Mouse (Mus musculus) left cerebral cortex, postnatal 25 days (tissue): ENCODE data around the gene Vmn1r65. TPM values are rescaled to one million over a fixed set of nuclear protein-coding genes. Genes with fewer than 3 reads are reported as not detected.
"Not testable (repeated sequence)": the region's sequence is repeated elsewhere in the genome, so short reads cannot be mapped to it uniquely, and the experiment has no call there.

Experiments
- DNase-seq, 2 experiments: peaks; one replicate each; pipeline ENCODE4 v3.0.0; 2022; ENCODE audit warnings: low spot score in 2 of 2, mixed read lengths in 1 of 2
- intact Hi-C: fragments of 180-260 bp; cut with DNase I; formaldehyde crosslinking; loops from one replicate; pipeline ENCODE4 v1.15.1; 2025
- total RNA-seq, 2 experiments: library from RNA; stranded (reverse); gene quantifications; 2 replicates each; pipeline ENCODE4 v1.2.3; 2021

Vmn1r65 gene
- total RNA-seq, result not detected

- no peak for DNase-seq
- intact Hi-C loops, result no loop called here
Measured at GRCm38 (mm10) chr7:6010910-6011309, at the start of gene Vmn1r65. Gene Vmn1r65, minus strand, starts transcription at chr7:6011010.

GRCm38 (mm10) chr7:6044861-6045260 lies 34.1 kb upstream of the Vmn1r65 start, which contains the start of gene Nlrp4c:
Gene Nlrp4c, plus strand, starts transcription at chr7:6045161.
- DNase-seq, result no peak
- intact Hi-C loops, result no loop called here

- intact Hi-C loops, DNase-seq: not testable (repeated sequence)
Measured at GRCm38 (mm10) chr7:5982426-5982825, 28.4 kb downstream of the Vmn1r65 start.

- intact Hi-C loops, DNase-seq: not testable (repeated sequence)
Measured at GRCm38 (mm10) chr7:5972546-5972945, 38.3 kb downstream of the Vmn1r65 start.

Other genes with a start within 250 kb of the Vmn1r65 start
- gene Vmn1r63, start 205.6 kb downstream of the Vmn1r65 start, total RNA-seq, result not detected
- not detected for gene Vmn1r64, start 126.5 kb downstream of the Vmn1r65 start, total RNA-seq
- gene Nlrp4c, start 34.2 kb upstream of the Vmn1r65 start, total RNA-seq, result not detected
- gene Zfp787, start 145.0 kb upstream of the Vmn1r65 start, total RNA-seq, result 10 to 100 TPM; 25.1 to 27.3 TPM
- 10 to 100 TPM; 56.7 to 69.6 TPM for gene Zfp444, start 161.2 kb upstream of the Vmn1r65 start, total RNA-seq
- gene Galp, start 186.1 kb upstream of the Vmn1r65 start, total RNA-seq, result not detected
- not detected for gene Zscan5b, start 211.3 kb upstream of the Vmn1r65 start, total RNA-seq
- not detected for gene Epp13, start 241.7 kb upstream of the Vmn1r65 start, total RNA-seq